Mouse (Mus musculus) cortical plate, adult 2 months (tissue): ENCODE measurements around the gene Tmem259.

Experiments used
- CTCF ChIP-seq: fragments of 200-500 bp; IDR thresholded peaks from 2 replicates; pipeline ENCODE4 v1.5.1; 2011; ENCODE audit warnings: mild to moderate bottlenecking, control low read depth, low read length; ENCODE audit not compliant: insufficient read depth; ENCODE audit errors: extremely low read depth
- POLR2A ChIP-seq: fragments of 200-500 bp; IDR thresholded peaks from 2 replicates; pipeline ENCODE4 v1.6.1; 2011; ENCODE audit warnings: mild to moderate bottlenecking, low read length, control low read depth; ENCODE audit not compliant: insufficient read depth; ENCODE audit errors: extremely low read depth

DNA sequence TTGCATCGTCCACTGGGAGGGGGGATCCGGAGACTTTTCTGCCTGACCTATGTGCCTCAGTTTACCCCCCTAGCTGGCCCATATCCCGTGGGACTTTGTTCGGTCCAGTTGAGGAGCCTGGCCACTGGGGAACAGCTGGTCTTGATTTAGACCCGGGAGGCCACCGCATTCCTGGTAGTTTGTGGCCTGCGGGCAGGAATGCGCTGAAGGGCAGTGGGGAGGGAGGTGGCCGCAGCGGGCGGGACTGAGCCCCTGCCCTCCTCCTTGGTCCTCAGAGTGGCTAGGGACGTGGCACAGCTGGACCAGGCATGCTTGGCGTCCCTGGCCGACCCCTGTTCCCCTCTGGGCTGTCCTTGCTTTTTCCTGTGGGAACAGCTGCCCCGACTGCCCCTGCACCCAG is 5.7 kb upstream of the Tmem259 start:
- no peak for TF ChIP-seq CTCF
- no peak for TF ChIP-seq POLR2A
